Mouse (Mus musculus): ENCODE data around the gene Akna.

The Akna gene

DNA sequence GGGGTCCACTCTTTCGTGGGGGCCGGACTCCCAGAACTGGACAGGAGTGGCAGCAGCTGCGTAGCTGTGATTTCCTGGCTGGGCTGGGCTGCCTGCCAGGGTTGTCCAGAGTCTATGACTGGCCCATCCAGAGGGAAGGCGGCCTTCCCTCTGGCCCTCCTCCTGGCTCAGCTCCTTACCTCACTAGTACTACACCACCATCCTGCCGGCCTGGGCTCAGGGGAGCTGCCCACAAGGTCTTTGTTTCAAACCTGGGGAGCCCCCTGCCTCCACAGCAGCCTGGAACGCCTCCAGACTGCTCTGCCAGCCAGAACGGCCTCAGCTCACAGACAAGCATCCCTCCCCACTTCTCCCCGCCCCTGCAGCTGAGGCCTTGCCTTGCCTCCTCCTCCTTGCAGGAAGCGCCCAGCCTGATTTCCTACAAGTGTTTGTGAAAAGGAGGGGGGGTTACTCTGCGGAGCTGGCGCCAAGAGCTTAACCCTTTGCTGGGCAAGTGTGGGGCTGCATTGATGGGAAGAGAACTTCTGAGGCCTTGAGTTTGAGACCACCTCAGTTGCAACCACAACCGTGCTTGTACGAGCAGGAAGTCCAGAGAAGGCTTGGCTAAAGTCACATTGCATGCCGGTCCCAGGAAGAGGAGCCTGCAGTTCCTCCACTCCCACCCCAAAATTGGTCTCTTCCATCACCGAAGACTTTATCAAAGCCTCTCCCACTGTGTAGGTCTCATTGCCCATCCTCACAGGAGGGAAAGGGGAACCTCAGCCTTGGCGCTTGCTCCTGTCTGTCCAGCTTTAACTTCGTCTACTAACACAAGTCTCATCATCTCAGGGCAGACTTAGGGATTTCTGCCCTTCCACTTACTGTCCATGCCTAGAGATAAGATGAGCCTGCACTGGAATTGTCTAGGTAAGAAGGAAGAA is at the start of gene Akna:
Gene Akna, minus strand, starts transcription at position 315 of the 920 bp plus-strand sequence.
- ATAC-seq (ENCODE audit: low TSS enrichment) = peak; percentile 75

GRCm38 (mm10) chr4:63452555-63452954 is 49.4 kb upstream of the Akna start:
- peak; percentile 44; the same call in 1 of the 2 replicates for ATAC-seq (ENCODE audit: low TSS enrichment)

- ATAC-seq (ENCODE audit: low TSS enrichment) = no peak
Measured at GRCm38 (mm10) chr4:63450551-63450950, 47.4 kb upstream of the Akna start.

DNA sequence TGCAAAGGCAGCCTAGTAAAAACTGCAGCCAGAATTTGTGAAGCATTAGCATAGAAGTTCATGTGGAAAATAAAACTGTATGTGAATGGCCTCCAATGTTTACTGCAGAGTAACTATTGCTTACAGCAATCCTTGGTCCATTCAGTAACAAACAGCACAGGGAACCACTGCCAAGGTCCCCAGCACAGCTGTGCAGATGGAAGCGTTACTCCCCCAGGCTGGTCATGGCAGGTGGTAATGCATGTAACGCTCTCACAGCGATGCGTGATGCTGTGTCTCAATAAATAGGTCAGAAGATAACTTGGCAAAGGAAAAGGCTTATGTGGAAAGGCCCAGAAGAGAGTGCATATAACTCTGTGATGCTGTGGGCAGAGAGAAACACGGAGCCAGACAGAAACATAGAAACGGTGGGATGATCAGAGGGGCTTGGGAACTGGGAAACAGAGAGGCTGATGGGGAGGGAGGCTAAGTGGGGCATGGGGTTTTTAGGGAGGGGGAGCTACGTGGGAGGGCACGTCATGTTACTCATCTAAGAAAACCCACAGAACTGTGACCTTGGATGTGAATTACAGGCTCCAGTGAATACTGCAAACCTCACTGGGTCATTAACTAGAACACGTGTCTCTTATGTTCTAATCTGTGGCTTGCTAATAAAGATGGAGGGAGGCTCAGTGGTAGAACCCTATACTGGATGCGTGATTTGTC is 41.4 kb upstream of the Akna start:
- ATAC-seq (ENCODE audit: low TSS enrichment) = no peak

DNA sequence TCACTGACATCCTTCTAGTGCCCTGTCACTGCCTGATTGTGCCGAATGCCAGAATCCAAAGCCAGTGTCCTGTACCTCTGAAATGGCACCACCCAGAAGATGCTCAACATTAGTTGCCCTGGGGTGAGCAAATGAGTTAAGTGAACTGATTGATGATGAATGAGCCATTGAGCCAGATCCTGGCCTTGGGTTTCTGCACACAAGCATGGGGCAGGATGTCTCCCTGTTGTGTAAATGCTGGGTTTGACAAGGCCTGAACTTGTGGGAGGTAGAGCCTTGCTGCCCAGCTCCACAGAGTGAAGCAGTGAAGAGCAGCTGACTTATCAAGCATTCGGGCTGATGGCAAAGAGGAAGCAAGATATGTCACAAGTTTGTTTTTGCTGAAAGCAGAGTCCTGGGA is 39.9 kb upstream of the Akna start:
- no peak for ATAC-seq (ENCODE audit: low TSS enrichment)

DNA sequence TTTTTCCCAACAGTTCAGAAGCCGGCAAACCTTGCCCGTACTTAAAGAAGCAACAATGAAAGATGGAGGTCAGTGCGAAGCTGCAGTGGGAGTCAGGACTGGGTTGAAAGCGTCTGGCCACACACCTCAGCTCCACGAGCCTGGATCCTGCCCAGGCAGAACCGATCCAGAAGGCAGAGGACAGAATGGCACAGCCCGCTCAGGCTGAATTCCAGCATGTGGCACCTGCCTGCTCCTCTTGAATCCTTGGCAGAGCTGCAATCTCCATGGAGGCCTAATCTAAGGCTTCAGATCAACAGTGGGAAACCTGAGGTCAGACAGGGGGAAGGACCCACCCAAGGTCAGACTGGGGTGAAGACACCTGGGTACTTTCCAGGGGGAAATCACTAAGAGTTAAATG is 38.5 kb upstream of the Akna start:
- ATAC-seq (ENCODE audit: low TSS enrichment) = no peak

- ATAC-seq (ENCODE audit: low TSS enrichment) = no peak
Measured at GRCm38 (mm10) chr4:63440262-63440661, 37.1 kb upstream of the Akna start.

GRCm38 (mm10) chr4:63437968-63438367 is 34.8 kb upstream of the Akna start:
- no peak for ATAC-seq (ENCODE audit: low TSS enrichment)

- ATAC-seq (ENCODE audit: low TSS enrichment) = peak; percentile 75
Measured at GRCm38 (mm10) chr4:63437119-63437815, 34.1 kb upstream of the Akna start.

DNA sequence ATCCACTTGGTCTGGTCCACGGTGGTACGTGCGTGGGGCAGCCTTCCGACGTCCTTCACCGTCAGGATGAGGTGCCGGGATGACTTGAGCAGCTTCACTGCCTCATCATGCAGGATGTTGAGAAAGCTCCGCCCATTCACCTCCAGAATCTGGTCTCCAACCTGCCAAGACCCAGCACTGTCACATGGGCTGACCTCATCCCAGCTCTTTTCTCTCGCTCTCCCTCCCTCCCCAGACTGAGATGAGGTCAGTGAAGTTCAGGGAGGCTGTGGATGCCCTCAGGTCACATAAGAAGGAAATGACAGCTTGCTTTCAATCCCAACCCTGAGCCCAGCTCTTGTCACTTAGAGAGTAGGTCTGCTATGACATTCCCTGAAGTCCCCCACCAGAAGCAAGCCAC is 32.2 kb upstream of the Akna start:
- no peak for ATAC-seq (ENCODE audit: low TSS enrichment)

DNA sequence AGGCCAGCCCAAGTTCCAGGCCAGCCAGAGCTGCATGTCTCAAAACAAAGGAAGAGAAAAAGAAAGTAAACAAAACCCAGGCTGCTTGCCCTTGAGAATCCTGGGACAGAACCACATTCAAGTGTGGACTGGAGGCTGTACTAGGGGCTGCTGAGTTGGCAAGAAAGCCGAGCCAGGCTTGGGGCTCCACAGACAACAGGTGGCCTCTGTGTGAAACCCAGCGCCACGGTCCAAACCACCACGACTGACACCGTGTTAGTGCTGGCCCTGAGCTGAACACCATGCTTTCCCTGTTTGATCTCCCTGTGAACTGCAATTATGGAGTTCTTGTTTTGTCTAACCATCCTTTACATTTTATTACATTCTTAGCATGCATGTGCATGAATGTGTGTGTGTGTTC is 27.9 kb upstream of the Akna start:
- no peak for ATAC-seq (ENCODE audit: low TSS enrichment)

DNA sequence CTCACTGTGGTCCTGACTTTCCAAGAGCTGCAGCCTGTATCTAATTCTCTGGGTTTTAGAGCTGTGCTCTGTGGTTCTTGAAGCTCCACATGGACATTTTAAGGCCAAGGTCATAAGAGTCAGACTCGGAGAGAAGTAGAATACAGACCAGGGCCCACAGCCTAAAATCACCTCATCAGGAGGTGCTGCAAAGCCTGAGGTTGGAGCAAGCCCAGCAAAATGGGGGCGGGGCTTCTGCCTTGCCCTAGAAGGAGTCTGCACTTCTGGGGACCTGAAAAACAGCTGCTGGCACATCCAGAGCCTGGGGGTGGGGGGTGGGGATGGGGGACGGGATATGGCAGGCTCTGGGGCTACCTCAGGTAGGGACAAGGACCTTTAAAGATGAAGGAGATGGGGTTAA is 27.2 kb upstream of the Akna start:
- ATAC-seq (ENCODE audit: low TSS enrichment) = no peak

DNA sequence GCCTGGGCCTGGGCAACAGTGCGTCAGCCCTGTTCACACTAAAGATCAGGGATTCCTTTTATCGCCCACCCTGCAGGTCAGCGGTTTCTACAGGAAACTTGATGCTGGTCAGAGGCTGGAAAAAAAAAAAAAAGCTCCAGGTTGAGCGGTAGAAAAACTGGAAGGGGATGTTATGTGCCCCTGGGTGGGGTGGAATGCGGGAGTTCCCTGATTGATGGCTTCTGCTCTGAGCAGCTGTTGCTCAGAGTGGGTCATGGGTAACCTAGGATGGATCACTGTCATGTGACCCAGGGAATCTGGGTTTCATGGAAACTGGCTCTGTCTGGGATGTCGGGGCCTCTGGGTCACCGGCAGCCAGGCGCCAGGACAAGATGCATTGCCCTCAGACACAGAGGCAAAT is 23.2 kb upstream of the Akna start:
- no peak for ATAC-seq (ENCODE audit: low TSS enrichment)

- no peak for ATAC-seq (ENCODE audit: low TSS enrichment)
Measured at GRCm38 (mm10) chr4:63423811-63424210, 20.7 kb upstream of the Akna start.

- no peak for ATAC-seq (ENCODE audit: low TSS enrichment)
Measured at GRCm38 (mm10) chr4:63423231-63423630, 20.1 kb upstream of the Akna start.

DNA sequence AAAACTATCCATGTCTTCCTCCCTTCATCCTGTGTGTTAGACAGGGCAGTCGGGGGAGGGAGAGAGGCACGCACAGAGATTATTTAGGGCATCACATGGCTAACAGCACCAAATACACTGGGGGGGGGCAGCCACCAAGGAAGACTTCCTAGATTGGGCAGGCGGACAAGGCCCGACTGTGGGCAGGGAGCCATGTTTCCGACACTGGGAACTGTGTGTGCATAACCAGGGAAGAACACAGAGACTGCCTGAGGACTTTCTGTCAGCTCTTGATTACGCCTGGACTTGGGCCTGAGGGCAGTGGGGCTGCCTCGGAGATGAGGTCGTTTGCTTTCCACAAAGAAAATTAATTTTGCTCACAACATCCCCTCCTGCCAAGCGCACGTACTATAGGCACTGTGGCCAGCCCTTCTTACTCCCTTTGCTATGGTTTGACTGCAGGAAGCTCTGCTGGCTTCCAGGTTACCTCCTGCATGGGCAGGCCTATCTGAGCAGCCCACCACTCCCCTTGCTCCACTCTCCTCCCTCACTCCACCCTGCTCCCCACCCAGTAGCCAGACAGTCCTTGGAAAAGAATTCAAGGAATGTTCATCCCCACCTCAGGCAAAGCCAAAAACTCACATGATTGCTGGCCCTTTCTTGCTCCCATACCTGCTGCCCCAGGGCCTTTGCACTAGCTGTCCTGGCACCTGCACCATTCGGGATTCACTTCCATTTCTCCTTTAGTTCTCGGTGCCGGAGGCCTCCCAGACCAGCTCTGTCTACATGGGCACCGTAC is 17.2 kb upstream of the Akna start:
- no peak for ATAC-seq (ENCODE audit: low TSS enrichment)

DNA sequence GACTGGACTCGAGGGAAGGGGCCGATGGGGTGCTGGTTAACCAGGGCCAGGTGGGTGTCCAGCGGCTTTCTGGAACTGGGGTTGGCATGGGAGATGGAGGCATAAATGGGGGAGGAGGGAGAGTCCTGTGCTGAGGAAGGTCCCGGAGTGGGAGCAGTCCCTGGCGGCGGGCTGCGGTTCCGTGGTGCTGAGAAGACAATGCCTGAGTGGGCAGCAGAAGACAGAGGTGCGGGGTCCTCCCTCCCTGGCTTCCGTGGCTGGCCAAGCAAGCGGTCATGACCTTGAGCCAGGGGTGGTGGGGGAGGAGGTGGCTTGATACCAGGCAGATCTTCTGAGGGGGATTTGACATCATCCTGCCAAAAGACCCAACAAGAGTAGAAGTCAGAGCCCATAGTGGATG is 15.1 kb upstream of the Akna start:
- ATAC-seq (ENCODE audit: low TSS enrichment) = no peak

GRCm38 (mm10) chr4:63417318-63417957 is 14.3 kb upstream of the Akna start:
- ATAC-seq (ENCODE audit: low TSS enrichment) = peak; percentile 91

DNA sequence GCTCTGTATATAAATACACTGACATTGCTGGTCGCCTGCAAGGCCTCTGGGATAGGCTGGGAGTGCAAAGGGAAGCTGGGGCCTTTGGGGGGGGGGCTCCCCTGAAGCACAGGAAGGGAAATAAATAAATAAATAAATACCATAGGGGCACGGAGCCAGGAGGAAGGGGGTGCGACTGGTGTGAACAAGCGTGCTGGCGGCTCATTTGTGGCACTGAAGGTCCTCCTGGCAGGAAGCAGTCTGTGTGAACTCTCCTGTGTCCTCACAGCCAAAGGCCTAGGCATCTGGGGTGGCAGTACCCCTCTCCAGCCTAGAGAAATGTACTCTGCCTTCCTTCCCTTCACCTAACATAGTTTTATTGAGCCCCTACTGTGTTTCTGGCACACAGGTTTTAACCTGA is 11.8 kb upstream of the Akna start:
- no peak for ATAC-seq (ENCODE audit: low TSS enrichment)

DNA sequence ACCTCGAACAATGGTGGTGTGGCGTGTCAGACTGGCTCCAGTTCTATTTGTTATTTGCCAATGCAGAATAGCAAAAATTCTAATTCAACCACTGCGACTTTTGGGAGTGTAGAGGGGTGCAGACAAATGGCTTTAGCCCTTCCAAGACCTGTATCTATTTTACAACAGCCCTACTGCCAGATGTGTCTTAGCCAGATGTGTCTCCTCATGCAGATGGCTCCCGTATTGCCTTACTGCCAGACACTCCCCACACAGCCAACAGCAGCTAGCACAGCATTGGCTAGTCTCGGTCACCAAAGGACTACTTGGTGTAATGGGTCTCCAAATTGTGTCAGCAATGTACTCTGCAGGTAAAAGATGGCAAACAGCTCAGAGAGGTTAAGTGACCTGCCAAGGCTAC is 8.1 kb upstream of the Akna start:
- ATAC-seq (ENCODE audit: low TSS enrichment) = no peak

DNA sequence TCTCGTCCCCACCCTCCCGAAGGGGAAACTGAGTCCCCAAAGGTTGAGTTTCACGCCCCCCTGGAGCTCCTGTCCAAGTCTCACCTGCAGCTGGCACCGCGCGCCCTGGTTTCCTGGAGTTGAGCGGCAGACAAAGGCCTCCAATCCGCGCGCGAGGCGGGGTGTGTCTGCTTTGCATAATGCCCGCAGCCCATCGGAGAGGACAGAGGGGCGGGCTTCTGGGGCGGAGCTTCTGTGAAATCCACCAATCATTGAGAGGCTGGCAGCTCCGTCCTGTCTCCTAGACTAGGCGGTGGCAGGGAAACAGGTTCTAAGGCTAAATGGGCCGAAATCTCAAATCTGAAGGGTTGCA is 7.4 kb upstream of the Akna start:
- ATAC-seq (ENCODE audit: low TSS enrichment) = peak; percentile 94

All from frontal cortex, adult (tissue).